ENCODE assay signal across 23 mouse cellular contexts in genomic region chr11:32352946-32353345, GRCm38 (mm10). TPM values are rescaled to one million over a fixed set of nuclear protein-coding genes. Genes with fewer than 3 reads are reported as not detected.
DNase-seq lines count a peak whose midpoint lies in the region; ATAC-seq and TF ChIP-seq lines count a peak whose summit lies in the region.
"Had no signal": no experiment of that assay in that cellular context is flagged by ENCODE, and none has a peak within 500 bp of the region (broad histone marks: within the 10 kb centered on the region; RNA-seq: fewer than 3 reads in every experiment).

No protein-coding gene starts in this region.

- no peaks in the 10 kb centered on the region for H3K9me3 ChIP-seq in neural tube, embryonic 13.5 days
- H3K9me3 ChIP-seq: forebrain, embryonic 12.5 days; hindbrain, embryonic 12.5 days; liver, embryonic 13.5 days; lung, embryonic 15.5 days had no signal

- no peak for ATAC-seq in neural tube, embryonic 13.5 days (ENCODE audit: low read depth)
- ATAC-seq: intestine, postnatal 0 days had no signal

- no peak overlapping the region for H3K4me3 ChIP-seq in layer of hippocampus, adult 2 months
- no peak overlapping the region for H3K4me3 ChIP-seq in neural tube, embryonic 13.5 days
- H3K4me3 ChIP-seq: forebrain, embryonic 12.5 days; hindbrain, embryonic 12.5 days; liver, embryonic 13.5 days; lung, embryonic 15.5 days had no signal

- DNase-seq in gastrocnemius, postnatal 25 days = peak; percentile 22
- no peak for DNase-seq in gastrocnemius, adult 18-20 months (ENCODE audit: low spot score)
- no peak for DNase-seq in layer of hippocampus, adult 2 months (ENCODE audit: low spot score in 2 of 2)
- no peak for DNase-seq in layer of hippocampus, adult 9-11 months
- no peak for DNase-seq in neural tube, embryonic 10.5 days (ENCODE audit: extremely low spot score, low spot score)
- peak; percentile 30 to 46 for DNase-seq in natural killer cell, adult 2 months (ENCODE audit: low spot score in 2 of 2)
- DNase-seq: adrenal gland, postnatal 14 days; B cell, adult 2 months; cerebellum, adult 18-20 months; cerebellum, postnatal 36 days; gastrocnemius, postnatal 10 days; kidney, postnatal 14 days; liver, embryonic 13.5 days; spleen, adult 18-20 months had no signal

- H3K9ac ChIP-seq in neural tube, embryonic 13.5 days = 0 out of 2 replicates have a peak overlapping the region, but pooled peaks have one; percentile 26
- H3K9ac ChIP-seq: forebrain, embryonic 12.5 days; hindbrain, embryonic 12.5 days; liver, embryonic 13.5 days; lung, embryonic 15.5 days had no signal

- peak overlapping the region; percentile 28; the same call in 1 of the 2 replicates for H3K27ac ChIP-seq in layer of hippocampus, adult 2 months
- H3K27ac ChIP-seq in neural tube, embryonic 13.5 days (replicated peaks) = no peak overlapping the region
- H3K27ac ChIP-seq: forebrain, embryonic 12.5 days; hindbrain, embryonic 12.5 days; liver, embryonic 13.5 days; lung, embryonic 15.5 days; macrophage had no signal

- peaks cover 62% of the 10 kb centered on the region for H3K4me1 ChIP-seq in neural tube, embryonic 13.5 days (replicated peaks)

- peaks cover 17% of the 10 kb centered on the region for H3K36me3 ChIP-seq in neural tube, embryonic 13.5 days
- H3K36me3 ChIP-seq: liver, embryonic 13.5 days had no signal

- H3K27me3 ChIP-seq in neural tube, embryonic 13.5 days = no peaks in the 10 kb centered on the region
- H3K27me3 ChIP-seq: forebrain, embryonic 12.5 days; hindbrain, embryonic 12.5 days; lung, embryonic 15.5 days had no signal

- WGBS in neural tube, embryonic 13.5 days = 89% methylated on average over 6 of the region's 6 CpGs

- no peak for TF ChIP-seq CTCF in layer of hippocampus, adult 2 months (conservative IDR thresholded peaks at IDR 0.05)

- H3K4me2 ChIP-seq in neural tube, embryonic 13.5 days = no peak overlapping the region
- H3K4me2 ChIP-seq: forebrain, embryonic 12.5 days; hindbrain, embryonic 12.5 days; liver, embryonic 13.5 days; lung, embryonic 15.5 days had no signal

RNA-seq across cellular contexts. Expression of gene Sh3pxd2b, which starts 5.3 kb away (rescaled TPM):
- 1 to 10 TPM; 4.4 to 7.1 TPM for total RNA-seq in gastrocnemius, postnatal 25 days (2021)
- total RNA-seq in gastrocnemius, adult 18-20 months (2021) = 1 to 10 TPM; 4.2 to 4.6 TPM
- 10 to 100 TPM; 10.2 to 11.1 TPM for total RNA-seq in layer of hippocampus, adult 2 months (2021)
- polyA plus RNA-seq in neural tube, embryonic 13.5 days (2015; fragmentation: Nextera tagmentation; extraction: Ambion mirVana) = 20.0 and 20.2 TPM in 2 replicates

RNA-seq across cellular contexts. Expression of gene Hbq1a, which starts 53.1 kb away (rescaled TPM):
- not detected for total RNA-seq in gastrocnemius, postnatal 25 days (2021)
- not detected for total RNA-seq in gastrocnemius, adult 18-20 months (2021)
- total RNA-seq in layer of hippocampus, adult 2 months (2021) = 1 to 10 TPM; 1.1 to 1.8 TPM
- 1.4 and 1.8 TPM in 2 replicates for polyA plus RNA-seq in neural tube, embryonic 13.5 days (2015; fragmentation: Nextera tagmentation; extraction: Ambion mirVana)
- total RNA-seq: gastrocnemius, postnatal 10 days; neutrophil, adult 5-6 weeks had no signal
- polyA plus RNA-seq: limb, embryonic 11.5 days; macrophage; thymus, postnatal 0 days had no signal

RNA-seq across cellular contexts. Expression of gene Hba-a2, which starts 56.7 kb away (rescaled TPM):
- total RNA-seq in gastrocnemius, postnatal 25 days (2021) = 1,000 to 10,000 TPM in 1 of 2 experiments, 100 to 1,000 TPM in 1; 358 to 1,609 TPM
- total RNA-seq in gastrocnemius, adult 18-20 months (2021) = 100 to 1,000 TPM; 266 to 304 TPM
- total RNA-seq in layer of hippocampus, adult 2 months (2021) = 100 to 1,000 TPM; 253 to 450 TPM
- polyA plus RNA-seq in neural tube, embryonic 13.5 days (2015; fragmentation: Nextera tagmentation; extraction: Ambion mirVana) = 5,548 and 5,687 TPM in 2 replicates
- polyA plus RNA-seq: macrophage had no signal

Comparison
In these comparisons a context has a peak if more than half of its experiments do, and no peak if none do; other contexts are left out.
1. DNase-seq: peak in gastrocnemius, postnatal 25 days (single experiment) and natural killer cell, adult 2 months (2 of 2); none in gastrocnemius, adult 18-20 months (single experiment), layer of hippocampus, adult 2 months (0 of 2), layer of hippocampus, adult 9-11 months (single experiment) and neural tube, embryonic 10.5 days (single experiment).